Mouse (Mus musculus) heart, embryonic 16.5 days (tissue): ENCODE results near the gene Hydin. TPM values are rescaled to one million over a fixed set of nuclear protein-coding genes. Genes with fewer than 3 reads are reported as not detected.
"Not testable (repeated sequence)": the region's sequence is repeated elsewhere in the genome, so short reads cannot be mapped to it uniquely, and the experiment has no call there.

Experiments
- ATAC-seq: fragments of 200-750 bp; cut with Nextera tagmentation; replicated peaks from 2 replicates; pipeline ENCODE4 v1.8.0; 2017; ENCODE audit warnings: moderate number of reproducible peaks; ENCODE audit not compliant: insufficient read depth, low FRiP score; ENCODE audit errors: extremely low read depth
- H3K27ac ChIP-seq: fragments of 300-500 bp; sonication (generic); 2 replicates; pipeline ENCODE4 v1.5.1; 2014; ENCODE audit warnings: mild to moderate bottlenecking, low read length, control low read depth, moderate library complexity
- H3K27me3 ChIP-seq: fragments of 300-500 bp; sonication (generic); 2 replicates; pipeline ENCODE4 v1.6.1; 2014; ENCODE audit warnings: low read length, mixed read lengths; ENCODE audit not compliant: control insufficient read depth, insufficient read depth
- H3K36me3 ChIP-seq: fragments of 300-500 bp; sonication (generic); 2 replicates; pipeline ENCODE4 v1.6.1; 2014; ENCODE audit not compliant: control insufficient read depth, insufficient read depth
- H3K4me1 ChIP-seq: fragments of 300-500 bp; sonication (generic); 2 replicates; pipeline ENCODE4 v1.6.1; 2014; ENCODE audit warnings: low read length, mixed read lengths; ENCODE audit not compliant: control insufficient read depth, insufficient read depth
- H3K4me2 ChIP-seq: fragments of 300-500 bp; sonication (generic); 2 replicates; pipeline ENCODE4 v1.6.1; 2014; ENCODE audit warnings: low read depth, mild to moderate bottlenecking, control low read depth, low read length
- H3K4me3 ChIP-seq: fragments of 300-500 bp; sonication (generic); 2 replicates; pipeline ENCODE4 v1.5.1; 2014; ENCODE audit warnings: mild to moderate bottlenecking, control low read depth, low read length
- H3K9ac ChIP-seq: fragments of 300-500 bp; sonication (generic); 2 replicates; pipeline ENCODE4 v1.6.1; 2014; ENCODE audit warnings: low read length, control low read depth
- H3K9me3 ChIP-seq: fragments of 300-500 bp; sonication (generic); replicated peaks from 2 replicates; pipeline ENCODE4 v1.6.1; 2016; ENCODE audit warnings: low read length; ENCODE audit not compliant: control insufficient read depth
- WGBS: fragments of 180-500 bp; shearing (Covaris S2); extraction: QIAGEN DNeasy Blood & Tissue Kit; methylation state at CpG from one replicate; pipeline ENCODE4 v1.1.7; 2014; 5-methylcytosine and 5-hydroxymethylcytosine counted together
- polyA plus RNA-seq: library from polyadenylated mRNA; unstranded; fragments of >200 nt; fragmentation: Nextera tagmentation; extraction: Ambion mirVana; gene quantifications from 2 replicates; pipeline ENCODE4 v1.2.1, GENCODE M21; 2015

The Hydin gene
- polyA plus RNA-seq, 1 experiment from 2014 or later = 0.11 TPM

GRCm38 (mm10) chr8:110530008-110530762 is 263.4 kb downstream of the Hydin start:
- Histone ChIP-seq H3K27ac (no peak overlapping the region), H3K4me3 (no peak overlapping the region), H3K4me1 (no peaks in the 10 kb centered on the region; the same call in 1 of the 2 replicates), H3K9ac (no peak overlapping the region), H3K9me3 (no peaks in the 10 kb centered on the region), H3K4me2 (no peak overlapping the region), H3K36me3 (no peaks in the 10 kb centered on the region), H3K27me3 (no peaks in the 10 kb centered on the region; the same call in 1 of the 2 replicates)
- no peak for ATAC-seq
- 54% methylated on average over 8 of the region's 8 CpGs for WGBS

GRCm38 (mm10) chr8:110533781-110534180 is 267.0 kb downstream of the Hydin start:
- Histone ChIP-seq H3K36me3 (no peaks in the 10 kb centered on the region), H3K9ac (no peak overlapping the region), H3K27me3 (no peaks in the 10 kb centered on the region; the same call in 1 of the 2 replicates), H3K4me3 (no peak overlapping the region), H3K4me2 (no peak overlapping the region), H3K4me1 (no peaks in the 10 kb centered on the region), H3K9me3 (no peaks in the 10 kb centered on the region), H3K27ac (no peak overlapping the region)
- 73% methylated on average over 6 of the region's 6 CpGs for WGBS
- no peak for ATAC-seq

GRCm38 (mm10) chr8:110537849-110538248 is 271.1 kb downstream of the Hydin start:
- H3K9me3 ChIP-seq = no peaks in the 10 kb centered on the region
- H3K4me1 ChIP-seq = no peaks in the 10 kb centered on the region
- H3K27me3 ChIP-seq = no peaks in the 10 kb centered on the region; the same call in none of the 2 replicates
- H3K36me3 ChIP-seq = no peaks in the 10 kb centered on the region
- no peak overlapping the region for H3K4me3 ChIP-seq
- no peak overlapping the region for H3K9ac ChIP-seq
- no peak overlapping the region for H3K27ac ChIP-seq
- 65% methylated on average over 4 of the region's 4 CpGs for WGBS
- ATAC-seq = no peak
- H3K4me2 ChIP-seq = no peak overlapping the region

GRCm38 (mm10) chr8:110550343-110550742 is 283.6 kb downstream of the Hydin start:
- no peak overlapping the region for H3K9ac ChIP-seq
- no peaks in the 10 kb centered on the region for H3K36me3 ChIP-seq
- no peak for ATAC-seq
- no peak overlapping the region for H3K4me2 ChIP-seq
- WGBS = 82% methylated on average over 1 of the region's 1 CpGs
- H3K4me1 ChIP-seq = no peaks in the 10 kb centered on the region
- H3K9me3 ChIP-seq = peaks cover 4% of the 10 kb centered on the region
- no peaks in the 10 kb centered on the region for H3K27me3 ChIP-seq
- no peak overlapping the region for H3K27ac ChIP-seq
- H3K4me3 ChIP-seq = no peak overlapping the region

- H3K27me3 ChIP-seq, ATAC-seq, H3K36me3 ChIP-seq, H3K4me2 ChIP-seq, H3K9me3 ChIP-seq, H3K4me1 ChIP-seq, H3K27ac ChIP-seq, H3K9ac ChIP-seq, H3K4me3 ChIP-seq: not testable (repeated sequence)
Measured at GRCm38 (mm10) chr8:110552111-110552510, 285.3 kb downstream of the Hydin start.

- H3K27ac ChIP-seq = no peak overlapping the region
- 68% methylated on average over 9 of the region's 9 CpGs for WGBS
- H3K36me3 ChIP-seq = no peaks in the 10 kb centered on the region
- no peak overlapping the region for H3K4me2 ChIP-seq
- no peak overlapping the region for H3K4me3 ChIP-seq
- no peak overlapping the region for H3K9ac ChIP-seq
- no peaks in the 10 kb centered on the region for H3K27me3 ChIP-seq
- ATAC-seq = no peak
- H3K9me3 ChIP-seq = no peaks in the 10 kb centered on the region
- no peaks in the 10 kb centered on the region for H3K4me1 ChIP-seq
Measured at GRCm38 (mm10) chr8:110592641-110593040, 325.9 kb downstream of the Hydin start.

- Histone ChIP-seq H3K9ac (no peak overlapping the region), H3K27me3 (no peaks in the 10 kb centered on the region; the same call in 1 of the 2 replicates), H3K27ac (no peak overlapping the region), H3K4me2 (no peak overlapping the region), H3K4me1 (no peaks in the 10 kb centered on the region), H3K9me3 (no peaks in the 10 kb centered on the region), H3K36me3 (no peaks in the 10 kb centered on the region), H3K4me3 (no peak overlapping the region)
- no peak for ATAC-seq
- 69% methylated on average over 6 of the region's 6 CpGs for WGBS
Measured at GRCm38 (mm10) chr8:110594164-110594563, 327.4 kb downstream of the Hydin start.

GRCm38 (mm10) chr8:110604556-110604955 is 337.8 kb downstream of the Hydin start:
- H3K4me1 ChIP-seq = no peaks in the 10 kb centered on the region
- no peak overlapping the region for H3K9ac ChIP-seq
- 0% methylated on average over 1 of the region's 1 CpGs for WGBS

GRCm38 (mm10) chr8:110605401-110606015 is 338.7 kb downstream of the Hydin start:
- Histone ChIP-seq H3K9ac (no peak overlapping the region), H3K4me3 (no peak overlapping the region), H3K9me3 (no peaks in the 10 kb centered on the region), H3K4me1 (no peaks in the 10 kb centered on the region), H3K27me3 (no peaks in the 10 kb centered on the region), H3K36me3 (no peaks in the 10 kb centered on the region), H3K4me2 (no peak overlapping the region), H3K27ac (no peak overlapping the region)
- ATAC-seq = no peak
- 31% methylated on average over 6 of the region's 6 CpGs for WGBS

More at GRCm38 (mm10) chr8:110604556-110604955, 337.8 kb downstream of the Hydin start:
- no peaks in the 10 kb centered on the region for H3K9me3 ChIP-seq
- H3K4me2 ChIP-seq = no peak overlapping the region
- no peak overlapping the region for H3K27ac ChIP-seq
- no peaks in the 10 kb centered on the region for H3K36me3 ChIP-seq
- no peaks in the 10 kb centered on the region for H3K27me3 ChIP-seq
- no peak for ATAC-seq
- no peak overlapping the region for H3K4me3 ChIP-seq
